Mouse (Mus musculus) liver, embryonic 14.5 days (tissue): ENCODE data around the gene Tnrc18.

Source experiments
- CTCF ChIP-seq: IDR thresholded peaks from 2 replicates; pipeline ENCODE4 v1.5.1; 2016; ENCODE audit warnings: antibody characterized with exemption, low read depth, control low read depth
- EP300 ChIP-seq: IDR thresholded peaks from 2 replicates; pipeline ENCODE4 v1.6.1; 2016; ENCODE audit warnings: antibody characterized with exemption, low read depth

GRCm38 (mm10) chr5:142678141-142678571 lies 139.3 kb downstream of the Tnrc18 start:
- no peak for TF ChIP-seq CTCF
- TF ChIP-seq EP300, result no peak
